Mouse (Mus musculus) cerebellum, adult 9-10 months (tissue): ENCODE data around the gene Hist1h1e.
"Not testable (repeated sequence)": the region's sequence is repeated elsewhere in the genome, so short reads cannot be mapped to it uniquely, and the experiment has no call there.

ENCODE experiments used
- DNase-seq: peaks from one replicate; pipeline ENCODE4 v3.0.0; 2022

The Hist1h1e gene

GRCm38 (mm10) chr13:23591206-23591605, 31.2 kb downstream of the Hist1h1e start:
- no peak for DNase-seq

DNA sequence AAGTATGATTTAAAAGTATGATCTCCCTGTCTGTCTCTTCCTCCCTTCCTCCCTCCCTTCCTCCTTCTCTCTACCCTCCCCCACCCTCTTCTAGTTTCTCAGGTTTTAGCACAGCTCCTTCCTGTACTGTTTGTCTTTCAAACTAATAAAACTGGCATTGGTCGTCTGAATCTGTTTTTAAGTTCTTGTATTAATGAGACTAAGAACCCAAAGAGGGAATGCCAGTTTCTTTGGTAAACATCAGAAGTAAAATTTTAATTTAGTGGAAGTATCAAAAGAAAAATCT, 35.5 kb downstream of the Hist1h1e start:
- no peak for DNase-seq

GRCm38 (mm10) chr13:23586099-23586939, 36.0 kb downstream of the Hist1h1e start:
- no peak for DNase-seq

DNA sequence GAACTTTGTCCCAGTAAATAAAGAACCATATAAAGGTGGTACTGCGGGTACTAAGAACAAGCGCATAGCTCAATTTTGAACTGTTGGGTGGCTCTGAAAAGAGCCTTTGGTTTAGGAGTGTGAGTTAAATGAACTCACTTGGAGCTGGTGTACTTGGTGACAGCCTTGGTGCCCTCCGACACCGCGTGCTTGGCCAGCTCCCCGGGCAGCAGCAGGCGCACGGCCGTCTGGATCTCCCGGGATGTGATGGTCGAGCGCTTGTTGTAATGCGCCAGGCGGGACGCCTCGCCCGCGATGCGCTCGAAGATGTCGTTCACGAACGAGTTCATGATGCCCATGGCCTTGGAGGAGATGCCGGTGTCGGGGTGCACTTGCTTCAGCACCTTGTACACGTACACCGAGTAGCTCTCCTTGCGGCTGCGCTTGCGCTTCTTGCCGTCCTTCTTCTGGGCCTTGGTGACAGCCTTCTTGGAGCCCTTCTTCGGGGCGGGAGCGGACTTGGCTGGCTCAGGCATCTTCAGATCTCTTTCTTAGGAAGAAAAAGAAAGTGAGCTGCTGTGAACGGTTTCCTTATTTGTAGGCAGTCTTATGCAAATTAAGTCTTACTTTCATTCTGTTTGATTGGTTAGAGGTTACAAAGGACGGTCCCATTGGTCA, 36.8 kb downstream of the Hist1h1e start:
- peak; percentile 87 for DNase-seq

DNA sequence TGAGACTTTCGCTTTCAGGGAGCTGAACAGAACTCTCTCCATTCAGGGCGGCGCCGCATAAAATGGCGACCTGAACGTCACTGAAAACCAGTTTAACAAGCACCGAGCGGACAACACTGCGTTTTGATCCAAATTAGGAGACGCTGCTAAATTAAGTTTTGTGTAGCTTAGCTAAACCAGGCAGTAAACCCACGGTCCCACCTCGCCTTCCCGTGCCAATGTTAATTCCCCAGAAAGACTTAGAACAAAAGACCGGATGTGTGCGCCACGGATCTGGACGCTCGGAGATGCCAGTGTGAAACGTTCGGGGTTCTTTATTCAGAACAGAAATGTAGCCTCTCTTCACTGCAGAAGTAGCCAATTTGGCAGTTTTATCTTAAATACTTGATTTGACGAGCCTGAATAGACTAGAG, 37.3 kb downstream of the Hist1h1e start:
- no peak for DNase-seq

- DNase-seq: peak; percentile 12
Measured at GRCm38 (mm10) chr13:23584331-23584730, 38.0 kb downstream of the Hist1h1e start.

GRCm38 (mm10) chr13:23583387-23584068, 38.8 kb downstream of the Hist1h1e start:
- peak; percentile 9 for DNase-seq

DNA sequence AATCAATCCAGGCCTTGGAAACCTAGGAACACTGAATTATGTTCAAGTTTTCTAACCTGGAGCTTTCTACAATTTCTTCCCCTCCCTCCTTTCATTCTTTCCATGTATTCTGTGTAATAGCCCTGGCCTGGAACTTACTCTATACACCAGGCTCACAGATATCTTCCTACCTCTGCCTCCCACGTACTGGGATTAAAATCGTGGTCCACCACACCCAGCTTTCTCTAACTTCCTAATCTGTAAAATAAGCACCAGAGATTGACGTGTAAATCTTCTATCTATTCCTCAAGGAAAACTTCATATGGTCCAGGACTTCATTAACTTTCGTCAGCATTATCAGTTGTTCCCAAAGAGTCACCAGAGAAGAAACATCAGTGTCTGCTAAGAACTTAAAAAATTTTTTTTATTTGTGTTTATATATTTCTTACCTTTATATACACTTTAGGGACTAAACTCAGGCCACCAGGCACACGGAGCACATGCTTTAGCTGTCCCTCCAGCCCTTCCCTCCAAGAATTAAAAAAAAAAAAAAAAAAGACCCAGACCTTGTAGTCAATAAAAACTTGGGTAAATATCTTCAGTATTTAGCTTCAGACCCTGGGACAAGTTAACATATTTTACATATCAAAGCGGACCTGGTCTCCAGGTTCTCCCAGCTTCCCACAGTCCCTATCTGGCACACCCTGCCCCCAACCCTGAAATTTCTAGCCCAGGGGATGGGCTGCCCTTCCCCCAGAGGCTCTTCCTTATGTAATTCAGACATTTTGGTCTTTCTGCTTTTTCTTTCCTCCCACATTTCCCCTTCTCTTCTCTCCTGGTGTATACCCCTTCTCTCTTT, 39.9 kb downstream of the Hist1h1e start:
- peak; percentile 40 for DNase-seq

DNA sequence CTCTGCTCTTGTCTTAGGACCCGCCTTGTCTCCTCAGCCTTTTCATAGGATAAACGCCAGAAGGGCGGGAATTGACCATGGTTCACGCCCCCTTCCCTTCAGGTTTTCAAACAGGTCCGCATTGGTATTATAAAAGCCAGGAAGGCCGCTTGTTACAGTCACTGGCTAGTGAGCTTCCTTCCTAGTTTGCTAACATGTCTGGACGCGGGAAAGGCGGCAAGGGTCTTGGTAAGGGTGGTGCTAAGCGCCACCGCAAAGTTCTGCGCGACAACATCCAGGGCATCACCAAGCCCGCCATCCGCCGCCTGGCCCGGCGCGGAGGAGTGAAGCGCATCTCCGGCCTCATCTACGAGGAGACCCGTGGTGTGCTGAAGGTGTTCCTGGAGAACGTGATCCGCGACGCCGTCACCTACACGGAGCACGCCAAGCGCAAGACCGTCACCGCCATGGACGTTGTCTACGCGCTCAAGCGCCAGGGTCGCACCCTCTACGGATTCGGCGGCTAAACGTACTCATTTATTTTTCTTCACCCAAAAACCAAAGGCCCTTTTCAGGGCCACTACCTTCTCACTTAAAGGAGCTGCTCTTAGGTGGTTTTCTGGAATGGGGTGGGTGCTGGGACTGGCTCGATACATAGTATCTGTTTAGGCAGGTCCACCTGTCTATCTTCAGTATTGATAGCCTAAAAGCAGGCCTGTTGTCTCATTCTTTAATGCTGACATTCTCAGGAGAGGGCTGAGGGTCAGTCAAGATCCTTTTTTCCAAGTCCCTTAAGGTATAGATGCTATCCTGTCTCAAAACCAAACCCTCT, 40.7 kb downstream of the Hist1h1e start, which contains the start of gene Hist1h4d:
TSS of gene Hist1h4d (plus strand) at position 191 of the 811 bp plus-strand sequence.
- peak; percentile 99 for DNase-seq

GRCm38 (mm10) chr13:23577835-23578234, 44.5 kb downstream of the Hist1h1e start:
- DNase-seq: no peak

- no peak for DNase-seq
Measured at GRCm38 (mm10) chr13:23576906-23577639, 45.3 kb downstream of the Hist1h1e start.

DNA sequence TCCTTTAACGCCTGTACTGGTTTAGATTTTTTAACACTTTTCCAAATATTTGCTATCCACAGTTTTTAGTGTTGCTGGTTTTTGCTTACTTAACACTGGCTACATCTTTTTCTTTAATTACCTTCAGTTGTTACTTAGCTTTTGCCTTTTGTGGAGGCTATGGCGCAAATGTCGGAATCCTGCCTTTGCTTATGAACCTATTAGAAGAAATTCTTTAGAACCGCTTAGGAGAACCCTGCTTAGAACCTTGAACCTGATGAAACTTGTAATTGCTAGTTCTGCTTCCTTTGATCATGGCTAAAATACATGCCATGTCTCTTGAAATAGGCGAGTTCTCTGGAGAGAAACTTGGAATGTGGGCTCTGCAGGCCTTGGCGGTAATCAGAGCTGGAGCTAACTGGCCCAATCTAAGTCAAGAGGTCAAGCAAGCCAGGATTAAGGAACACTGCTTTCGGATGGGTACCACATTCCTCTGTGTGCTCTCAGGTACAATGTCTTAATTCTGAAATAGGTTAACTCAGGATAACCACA, 45.9 kb downstream of the Hist1h1e start:
- no peak for DNase-seq

- DNase-seq: not testable (repeated sequence)
Measured at GRCm38 (mm10) chr13:23575864-23576313, 46.5 kb downstream of the Hist1h1e start.

DNA sequence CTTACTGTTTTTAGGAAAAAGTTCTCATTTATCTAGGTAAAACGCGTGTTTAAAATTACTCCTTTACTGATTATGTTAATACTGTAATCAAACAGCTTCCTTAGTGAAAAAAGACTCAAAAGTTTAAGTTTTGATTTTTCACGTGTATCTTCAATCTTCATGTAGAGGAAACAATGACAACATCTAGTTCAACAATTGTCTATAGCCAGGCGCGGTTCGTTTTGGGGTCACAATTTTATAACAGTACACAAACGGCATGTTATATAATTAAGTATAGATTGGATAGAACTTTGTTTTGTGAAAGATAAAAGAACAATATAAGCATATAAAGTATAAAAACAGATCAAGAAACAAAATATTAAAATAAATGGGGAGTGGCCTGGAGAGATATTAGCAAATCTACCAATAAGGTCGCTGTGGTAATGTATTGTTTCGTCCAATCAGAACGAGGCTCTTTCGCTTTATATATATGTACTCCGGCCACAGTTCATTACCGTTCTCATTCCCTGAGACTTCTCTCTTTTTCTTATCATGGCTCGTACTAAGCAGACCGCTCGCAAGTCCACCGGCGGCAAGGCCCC, 47.0 kb downstream of the Hist1h1e start, which contains the start of gene Hist1h3d:
TSS of gene Hist1h3d (plus strand) at position 493 of the 581 bp plus-strand sequence.
- peak; percentile 53 for DNase-seq

- not testable (repeated sequence) for DNase-seq
Measured at GRCm38 (mm10) chr13:23574546-23575170, 47.7 kb downstream of the Hist1h1e start.

DNA sequence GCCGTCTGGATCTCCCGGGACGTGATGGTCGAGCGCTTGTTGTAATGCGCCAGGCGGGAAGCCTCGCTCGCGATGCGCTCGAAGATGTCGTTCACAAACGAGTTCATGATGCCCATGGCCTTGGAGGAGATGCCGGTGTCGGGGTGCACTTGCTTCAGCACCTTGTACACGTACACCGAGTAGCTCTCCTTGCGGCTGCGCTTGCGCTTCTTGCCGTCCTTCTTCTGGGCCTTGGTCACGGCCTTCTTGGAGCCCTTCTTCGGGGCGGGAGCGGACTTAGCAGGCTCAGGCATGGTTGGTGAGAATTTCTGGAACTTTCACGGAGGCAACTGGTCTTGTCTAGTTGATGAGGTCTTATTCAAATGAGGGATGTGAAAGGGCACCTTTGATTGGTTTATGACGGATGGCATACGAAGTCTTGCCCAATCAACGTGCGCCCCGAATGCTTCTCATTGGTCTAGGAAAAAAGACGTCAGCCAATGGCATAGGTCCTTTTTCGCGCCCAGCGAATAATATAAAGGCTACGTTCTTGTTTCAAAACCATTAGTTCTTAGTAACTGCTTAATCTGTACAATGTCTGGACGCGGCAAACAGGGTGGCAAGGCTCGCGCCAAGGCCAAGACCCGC, 48.3 kb downstream of the Hist1h1e start, which contains the start of the genes Hist1h2bf and Hist1h2ad:
TSS of gene Hist1h2bf (minus strand) at position 299 of the 627 bp plus-strand sequence.
TSS of gene Hist1h2ad (plus strand) at position 484 of the 627 bp plus-strand sequence.
- DNase-seq: peak; percentile 89

GRCm38 (mm10) chr13:23573034-23573897, 49.1 kb downstream of the Hist1h1e start:
- not testable (repeated sequence) for DNase-seq
